Mouse (Mus musculus) left cerebral cortex, adult 9 months (tissue): ENCODE measurements around the gene Prss33.

Experiments used
- DNase-seq, 2 experiments: peaks; one replicate each; pipeline ENCODE4 v3.0.0; 2022; ENCODE audit warnings: low spot score in 2 of 2

Gene Prss33

GRCm38 (mm10) chr17:23785561-23786471, 50.0 kb downstream of the Prss33 start, which contains the start of gene Flywch2:
Gene Flywch2, minus strand, starts transcription at chr17:23786081.
- DNase-seq = peak; percentile 88 to 91

DNA sequence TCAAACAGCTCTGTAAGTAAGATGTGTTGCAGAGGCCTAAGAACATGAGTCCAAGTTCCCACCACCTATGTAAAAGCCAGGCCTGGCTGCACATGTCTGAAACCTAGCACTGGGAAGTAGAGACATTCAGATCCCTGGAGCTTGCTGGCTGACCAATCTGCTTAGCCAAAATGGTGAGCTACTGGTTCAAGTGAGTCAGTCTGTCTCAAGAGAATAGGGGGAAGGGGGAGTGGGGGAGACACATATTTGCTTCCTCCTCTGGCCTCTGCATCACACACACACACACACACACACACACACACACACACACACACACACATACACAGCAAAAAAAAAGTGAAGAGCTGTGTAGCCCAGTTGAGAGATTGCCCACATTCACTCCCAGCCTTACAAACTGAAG, 52.5 kb downstream of the Prss33 start:
- DNase-seq = no peak
